Mouse (Mus musculus) liver, postnatal 0 days (tissue): ENCODE data around the gene Dhx34. TPM values are rescaled to one million over a fixed set of nuclear protein-coding genes. Genes with fewer than 3 reads are reported as not detected.

Source experiments
- ATAC-seq: fragments of 200-750 bp; cut with Nextera tagmentation; 2 replicates; pipeline ENCODE4 v1.8.0; 2017; ENCODE audit warnings: mild to moderate bottlenecking, moderate library complexity
- DNase-seq: peaks from one replicate; pipeline ENCODE4 v3.0.0-alpha.2; 2016
- H3K27ac ChIP-seq: fragments of 300-500 bp; sonication (generic); 2 replicates; pipeline ENCODE4 v1.5.1; 2014; ENCODE audit warnings: antibody characterized with exemption, moderate library complexity, mild to moderate bottlenecking, low read depth
- H3K27me3 ChIP-seq: fragments of 300-500 bp; sonication (generic); 2 replicates; pipeline ENCODE4 v1.6.1; 2014; ENCODE audit warnings: low read length, control low read depth, mixed read lengths; ENCODE audit not compliant: insufficient read depth
- H3K36me3 ChIP-seq: fragments of 300-500 bp; sonication (generic); replicated peaks from 2 replicates; pipeline ENCODE4 v1.6.1; 2014; ENCODE audit warnings: mild to moderate bottlenecking, control low read depth, low read length, moderate library complexity, mixed read lengths; ENCODE audit not compliant: insufficient read depth
- H3K4me1 ChIP-seq: fragments of 300-500 bp; sonication (generic); 2 replicates; pipeline ENCODE4 v1.6.1; 2014; ENCODE audit warnings: antibody characterized with exemption, mild to moderate bottlenecking, control low read depth; ENCODE audit not compliant: insufficient read depth
- H3K4me2 ChIP-seq: fragments of 300-500 bp; sonication (generic); 2 replicates; pipeline ENCODE4 v1.6.1; 2014; ENCODE audit warnings: low read depth, mild to moderate bottlenecking, low read length, moderate library complexity, mixed read lengths
- H3K4me3 ChIP-seq: fragments of 300-500 bp; sonication (generic); 2 replicates; pipeline ENCODE4 v1.5.1; 2014; ENCODE audit warnings: low read depth, low read length
- H3K9ac ChIP-seq: fragments of 300-500 bp; sonication (generic); replicated peaks from 2 replicates; pipeline ENCODE4 v1.6.1; 2014; ENCODE audit warnings: mild to moderate bottlenecking, moderate library complexity
- H3K9me3 ChIP-seq: fragments of 300-500 bp; sonication (generic); 2 replicates; pipeline ENCODE4 v1.6.1; 2016; ENCODE audit warnings: mild to moderate bottlenecking, control low read depth, low read length, mixed read lengths
- CTCF ChIP-seq: sonication (generic); IDR thresholded peaks from 2 replicates; pipeline ENCODE4 v1.5.1; 2016; ENCODE audit warnings: antibody characterized with exemption, low read depth
- EP300 ChIP-seq: IDR thresholded peaks from 2 replicates; pipeline ENCODE4 v1.6.1; 2016; ENCODE audit warnings: antibody characterized with exemption, low read depth, mild to moderate bottlenecking
- WGBS: fragments of 180-500 bp; shearing (Covaris S2); extraction: QIAGEN DNeasy Blood & Tissue Kit; methylation state at CpG from one replicate; pipeline ENCODE4 v1.1.7; 2014; ENCODE audit not compliant: insufficient replicate concordance; 5-methylcytosine and 5-hydroxymethylcytosine counted together
- polyA plus RNA-seq: library from polyadenylated mRNA; unstranded; fragments of >200 nt; fragmentation: Nextera tagmentation; extraction: Ambion mirVana; gene quantifications from 2 replicates; pipeline ENCODE4 v1.2.1, GENCODE M21; 2015

The Dhx34 gene
- polyA plus RNA-seq, 1 experiment from 2014 or later: 3.6 TPM

- ATAC-seq: peak; percentile 43
Measured at GRCm38 (mm10) chr7:16239554-16239997, 17.7 kb upstream of the Dhx34 start.

GRCm38 (mm10) chr7:16229869-16230268 lies 8.0 kb upstream of the Dhx34 start:
- WGBS: 35% methylated on average over 5 of the region's 5 CpGs
- DNase-seq: no peak
- no peak overlapping the region for H3K4me2 ChIP-seq
- no peak overlapping the region for H3K4me3 ChIP-seq
- no peaks in the 10 kb centered on the region for H3K27me3 ChIP-seq
- no peaks in the 10 kb centered on the region for H3K36me3 ChIP-seq
- ATAC-seq: no peak
- peaks cover 8% of the 10 kb centered on the region for H3K4me1 ChIP-seq
- peaks cover 4% of the 10 kb centered on the region; the same call in 1 of the 2 replicates for H3K9me3 ChIP-seq
- no peak for TF ChIP-seq CTCF
- no peak; the same call in 1 of the 2 replicates for TF ChIP-seq EP300
- H3K27ac ChIP-seq: no peak overlapping the region
- no peak overlapping the region for H3K9ac ChIP-seq

More at GRCm38 (mm10) chr7:16239554-16239997, 17.7 kb upstream of the Dhx34 start:
- H3K9me3 ChIP-seq: no peaks in the 10 kb centered on the region
- H3K9ac ChIP-seq: peak overlapping the region; percentile 57
- peaks cover 42% of the 10 kb centered on the region for H3K4me1 ChIP-seq
- peak overlapping the region; percentile 85 for H3K27ac ChIP-seq
- peak; percentile 56 for DNase-seq
- H3K36me3 ChIP-seq: 0 out of 2 replicates have a peak, but pooled peaks cover 4% of the 10 kb centered on the region
- WGBS: 32% methylated on average over 9 of the region's 9 CpGs
- H3K4me3 ChIP-seq: peak overlapping the region; percentile 41
- H3K27me3 ChIP-seq: no peaks in the 10 kb centered on the region
- TF ChIP-seq CTCF: no peak
- TF ChIP-seq EP300: 0 out of 2 replicates have a peak, but pooled peaks have one; percentile 15
- peak overlapping the region; percentile 69 for H3K4me2 ChIP-seq

DNA sequence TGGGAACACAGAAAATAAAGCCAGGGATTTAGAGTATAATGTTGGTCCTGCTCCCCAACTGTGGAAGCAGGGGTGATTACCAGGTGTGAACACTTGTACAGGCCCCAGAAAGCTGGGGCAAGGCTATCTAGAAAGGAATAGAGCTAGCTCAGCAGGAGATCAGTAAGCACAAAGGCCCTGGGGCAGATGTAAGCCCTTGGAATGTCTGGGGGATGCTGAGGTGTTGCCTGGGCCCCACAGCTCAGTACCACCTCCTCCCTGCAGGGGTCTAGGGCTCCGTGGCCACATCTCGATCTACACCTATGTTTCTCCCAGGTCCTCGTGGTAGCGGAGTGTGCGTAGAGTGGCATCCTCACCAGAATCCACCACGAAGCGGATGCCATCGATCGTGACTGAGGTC lies 7.9 kb downstream of the Dhx34 start:
- ATAC-seq (no peak), DNase-seq (no peak)
- Histone ChIP-seq H3K4me1 (no peaks in the 10 kb centered on the region), H3K27me3 (no peaks in the 10 kb centered on the region), H3K4me2 (no peak overlapping the region), H3K27ac (no peak overlapping the region), H3K9me3 (no peaks in the 10 kb centered on the region), H3K4me3 (no peak overlapping the region), H3K9ac (no peak overlapping the region), H3K36me3 (peaks cover 52% of the 10 kb centered on the region)
- TF ChIP-seq CTCF (no peak), EP300 (no peak)
- 85% methylated on average over 9 of the region's 9 CpGs for WGBS

DNA sequence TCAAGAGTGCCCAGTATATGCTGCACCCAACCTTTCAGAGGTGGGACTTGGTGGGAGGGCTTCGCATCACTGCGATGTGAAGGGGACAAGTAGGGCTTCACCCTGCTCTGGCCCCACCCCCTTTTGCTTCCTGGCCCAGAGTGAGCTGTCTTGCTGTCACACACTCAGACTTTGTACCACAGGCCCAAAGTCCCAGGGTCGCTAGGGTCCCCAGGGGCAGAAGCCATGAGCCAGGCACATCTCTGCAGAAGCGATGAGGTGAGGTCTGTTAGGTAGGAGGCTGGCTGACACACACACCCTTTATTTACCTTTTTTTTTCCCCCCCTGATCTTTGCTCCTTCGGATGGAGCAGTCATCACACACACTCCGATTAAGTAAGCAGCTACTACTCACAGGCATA lies 8.6 kb downstream of the Dhx34 start:
- Histone ChIP-seq H3K4me3 (no peak overlapping the region), H3K9ac (no peak overlapping the region), H3K4me1 (no peaks in the 10 kb centered on the region), H3K4me2 (no peak overlapping the region), H3K27ac (no peak overlapping the region), H3K9me3 (no peaks in the 10 kb centered on the region), H3K27me3 (no peaks in the 10 kb centered on the region), H3K36me3 (peaks cover 52% of the 10 kb centered on the region)
- ATAC-seq (no peak), DNase-seq (no peak)
- WGBS: 70% methylated on average over 6 of the region's 6 CpGs
- TF ChIP-seq EP300: no peak

- TF ChIP-seq EP300 (no peak), CTCF (peak; percentile 62)
- Histone ChIP-seq H3K4me2 (no peak overlapping the region), H3K36me3 (peaks cover 50% of the 10 kb centered on the region), H3K9me3 (no peaks in the 10 kb centered on the region), H3K27ac (no peak overlapping the region), H3K4me1 (no peaks in the 10 kb centered on the region), H3K4me3 (no peak overlapping the region), H3K9ac (no peak overlapping the region), H3K27me3 (no peaks in the 10 kb centered on the region)
- WGBS: 70% methylated on average over 12 of the region's 12 CpGs
- ATAC-seq (no peak), DNase-seq (peak; percentile 41)
Measured at GRCm38 (mm10) chr7:16210862-16211365, 10.9 kb downstream of the Dhx34 start.

GRCm38 (mm10) chr7:16208781-16209665 lies 12.8 kb downstream of the Dhx34 start:
- H3K9me3 ChIP-seq: no peaks in the 10 kb centered on the region
- H3K9ac ChIP-seq: no peak overlapping the region
- no peak overlapping the region for H3K4me2 ChIP-seq
- H3K4me3 ChIP-seq: no peak overlapping the region
- ATAC-seq: no peak
- no peaks in the 10 kb centered on the region for H3K27me3 ChIP-seq
- no peak for TF ChIP-seq EP300
- no peak for TF ChIP-seq CTCF
- peaks cover 38% of the 10 kb centered on the region for H3K36me3 ChIP-seq
- 86% methylated on average over 21 of the region's 21 CpGs for WGBS
- DNase-seq: no peak
- H3K27ac ChIP-seq: no peak overlapping the region
- no peaks in the 10 kb centered on the region for H3K4me1 ChIP-seq
